Mouse (Mus musculus) urinary bladder, adult 2 months (tissue): ENCODE results near the gene Clec2d. TPM values are rescaled to one million over a fixed set of nuclear protein-coding genes. Genes with fewer than 3 reads are reported as not detected.
"Not testable (repeated sequence)": the region's sequence is repeated elsewhere in the genome, so short reads cannot be mapped to it uniquely, and the experiment has no call there.

Experiments used
- DNase-seq: peaks from one replicate; pipeline ENCODE4 v3.0.0; 2022; ENCODE audit warnings: low spot score
- polyA plus RNA-seq: library from polyadenylated mRNA; depleted of rRNA; stranded (reverse); fragments of >200 nt; gene quantifications from 2 replicates; pipeline ENCODE4 v1.2.3, GENCODE M21; 2012

The Clec2d gene
- polyA plus RNA-seq, 1 experiment: 92.0 TPM

DNA sequence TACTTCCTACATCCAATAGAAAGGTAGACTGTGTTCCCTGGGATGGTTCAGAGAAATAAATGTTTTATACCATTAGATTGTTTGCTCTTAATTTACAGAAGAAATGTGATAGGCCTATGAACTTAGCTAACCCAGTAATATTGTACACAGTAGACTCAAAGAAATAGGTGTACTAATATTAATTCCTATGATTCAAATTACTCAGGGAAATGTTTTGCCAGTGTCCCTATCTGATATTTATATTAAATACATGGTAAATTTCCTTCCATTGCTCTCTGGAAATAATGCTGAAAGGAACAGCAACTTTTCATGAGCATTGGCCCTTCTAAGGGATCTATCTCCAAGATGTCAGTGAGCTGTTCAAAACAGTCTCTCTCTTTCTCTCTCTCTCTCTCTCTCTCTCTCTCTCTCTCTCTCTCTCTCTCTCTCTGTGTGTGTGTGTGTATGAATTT is 6.8 kb downstream of the Clec2d start:
- no peak for DNase-seq

DNA sequence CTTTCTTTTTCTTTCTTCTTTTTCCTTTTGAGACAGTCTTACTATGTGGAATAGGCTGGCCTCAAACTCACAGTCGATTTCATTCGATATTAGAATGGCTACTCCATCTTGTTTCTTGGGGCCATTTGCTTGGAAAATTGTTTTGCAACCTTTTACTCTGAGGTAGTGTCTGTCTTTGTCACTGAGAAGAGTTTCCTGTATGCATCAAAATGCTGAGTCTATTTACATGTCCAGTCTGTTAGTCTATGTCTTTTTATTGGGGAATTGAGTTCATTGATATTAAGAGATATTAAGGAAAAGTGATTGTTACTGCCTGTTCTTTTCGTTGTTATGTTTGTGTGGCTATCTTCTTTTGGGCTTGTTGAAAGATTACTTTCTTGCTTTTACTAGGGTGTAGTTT is 7.4 kb downstream of the Clec2d start:
- not testable (repeated sequence) for DNase-seq

DNA sequence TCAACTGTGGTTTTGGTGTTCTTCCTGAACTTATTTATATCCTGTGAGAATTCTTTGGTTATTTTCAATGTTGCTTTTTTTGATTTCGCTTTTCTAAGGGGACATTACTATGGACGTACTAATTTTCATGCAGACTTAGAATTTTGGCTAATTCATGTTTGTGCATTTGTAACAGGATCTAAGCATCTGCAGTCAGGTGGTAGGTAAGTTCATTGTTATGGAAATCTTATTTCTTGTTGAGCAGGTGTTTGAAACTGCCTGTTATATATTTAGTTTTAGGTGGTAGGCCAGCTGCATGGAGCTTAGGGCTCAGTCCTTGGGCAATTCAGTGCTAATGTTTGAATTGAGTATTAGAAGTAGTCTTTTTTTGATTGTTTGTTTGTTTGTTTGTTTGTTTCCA is 13.0 kb downstream of the Clec2d start:
- DNase-seq: no peak

- not testable (repeated sequence) for DNase-seq
Observed at GRCm38 (mm10) chr6:129200066-129200465, 19.7 kb downstream of the Clec2d start.

- DNase-seq: no peak
Observed at GRCm38 (mm10) chr6:129202306-129202705, 21.9 kb downstream of the Clec2d start.

DNA sequence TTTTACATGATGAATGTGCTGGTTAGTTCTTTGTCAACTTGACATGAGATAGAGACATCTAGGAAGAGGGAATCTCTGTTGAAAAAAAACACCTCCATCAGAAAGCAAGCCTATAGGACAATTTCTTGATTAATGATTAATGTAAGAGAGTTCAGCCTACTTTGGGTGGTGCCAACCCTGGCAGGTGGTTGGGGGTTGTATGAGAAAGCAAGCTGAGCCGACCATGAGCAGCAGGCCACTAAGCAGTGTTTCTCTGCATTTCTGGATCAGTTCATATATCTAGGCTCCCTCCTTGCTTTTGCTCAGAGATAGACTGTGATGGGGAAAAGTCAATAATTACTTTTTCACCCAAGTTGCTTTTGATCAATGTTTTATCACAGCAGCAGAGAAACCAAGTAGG is 23.9 kb downstream of the Clec2d start:
- DNase-seq: no peak

DNA sequence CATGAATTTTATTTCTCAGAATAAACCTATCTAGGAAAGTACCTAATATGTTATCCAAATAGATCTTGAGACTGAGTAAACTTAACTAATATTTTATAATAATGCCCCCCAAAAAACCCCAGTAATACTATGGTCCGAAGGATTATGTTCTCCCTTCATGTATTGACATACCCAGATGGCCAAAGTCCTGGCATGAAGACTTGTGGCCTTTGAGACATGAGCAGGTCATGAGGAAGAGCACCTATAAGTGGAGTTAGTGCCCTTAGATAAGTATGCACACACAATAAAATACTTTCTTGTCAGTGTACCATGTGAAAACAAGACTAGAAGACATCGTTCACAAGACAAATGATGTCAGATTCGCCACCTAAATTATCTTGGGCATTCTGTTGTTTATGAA is 24.4 kb downstream of the Clec2d start:
- no peak for DNase-seq

DNA sequence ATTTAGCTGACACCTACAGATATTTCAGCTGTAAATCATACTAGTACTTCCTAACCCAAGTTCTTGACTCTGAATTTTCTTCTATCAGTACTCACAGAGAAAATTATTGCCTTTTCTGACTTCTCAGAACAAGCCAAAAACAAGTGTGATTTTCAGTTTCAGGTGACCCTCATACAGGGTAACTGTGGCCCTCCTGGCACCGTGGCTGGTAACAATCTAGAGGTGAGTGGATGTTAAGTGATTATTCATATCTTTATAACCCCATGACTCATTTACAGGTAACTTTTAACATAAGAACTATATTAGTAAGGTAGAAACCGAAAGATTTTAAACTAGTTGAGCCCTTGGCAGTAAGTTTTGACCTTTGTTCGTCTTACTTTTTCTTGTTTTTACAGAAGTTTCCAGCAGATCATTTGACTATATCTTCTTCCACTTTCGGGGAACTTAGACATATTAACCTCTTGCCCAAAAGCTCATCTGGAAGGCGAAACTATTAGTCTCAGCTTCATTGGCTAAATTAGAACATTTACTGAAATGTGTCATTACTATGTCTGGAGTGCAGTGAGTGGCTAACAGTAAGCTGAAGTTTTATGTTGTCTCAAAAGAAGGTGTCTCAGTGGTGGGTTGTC is 28.6 kb downstream of the Clec2d start:
- no peak for DNase-seq

GRCm38 (mm10) chr6:129209785-129210446 is 29.5 kb downstream of the Clec2d start:
- no peak for DNase-seq

- DNase-seq: no peak
Observed at GRCm38 (mm10) chr6:129210447-129210790, 30.0 kb downstream of the Clec2d start.

DNA sequence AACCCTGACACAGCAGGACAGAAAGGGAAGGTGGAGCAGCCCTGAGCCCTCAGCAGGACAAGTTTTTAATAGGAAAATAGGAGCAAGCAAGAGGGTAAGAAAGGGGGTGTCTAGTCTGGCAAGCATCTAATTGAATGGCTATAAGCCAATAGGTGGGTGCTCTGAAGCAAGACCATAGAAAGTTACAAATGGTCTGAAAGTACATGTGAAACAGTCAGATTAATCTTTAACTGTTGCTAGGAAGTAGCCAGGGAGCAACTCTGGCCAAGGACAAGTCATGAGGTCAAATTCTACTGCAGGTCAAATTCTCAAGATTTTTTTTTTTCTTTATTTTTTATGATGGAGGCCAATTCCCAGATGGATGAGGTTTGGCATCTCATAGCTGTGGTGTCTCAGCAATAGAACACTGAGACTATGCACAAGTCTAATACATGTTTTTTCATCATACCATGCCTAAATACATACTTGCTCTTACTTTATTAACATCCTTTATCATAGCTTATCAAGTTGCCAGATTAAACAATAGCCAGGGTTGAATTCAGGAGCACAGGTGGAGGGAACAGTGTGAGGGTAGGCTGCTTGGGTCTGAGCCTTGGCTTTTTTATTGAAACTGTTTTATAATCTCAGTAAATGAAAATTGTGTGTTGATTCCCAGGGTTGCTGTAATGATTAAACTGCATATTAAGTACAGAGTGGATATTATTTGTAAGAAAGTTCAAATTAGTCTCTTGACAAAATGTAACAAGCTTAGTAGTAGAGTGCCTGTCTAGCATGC is 32.2 kb downstream of the Clec2d start:
- no peak for DNase-seq

- DNase-seq: no peak
Observed at GRCm38 (mm10) chr6:129213497-129213896, 33.1 kb downstream of the Clec2d start.

GRCm38 (mm10) chr6:129214263-129214662 is 33.8 kb downstream of the Clec2d start:
- no peak for DNase-seq

- DNase-seq: no peak
Observed at GRCm38 (mm10) chr6:129215053-129215452, 34.6 kb downstream of the Clec2d start.

DNA sequence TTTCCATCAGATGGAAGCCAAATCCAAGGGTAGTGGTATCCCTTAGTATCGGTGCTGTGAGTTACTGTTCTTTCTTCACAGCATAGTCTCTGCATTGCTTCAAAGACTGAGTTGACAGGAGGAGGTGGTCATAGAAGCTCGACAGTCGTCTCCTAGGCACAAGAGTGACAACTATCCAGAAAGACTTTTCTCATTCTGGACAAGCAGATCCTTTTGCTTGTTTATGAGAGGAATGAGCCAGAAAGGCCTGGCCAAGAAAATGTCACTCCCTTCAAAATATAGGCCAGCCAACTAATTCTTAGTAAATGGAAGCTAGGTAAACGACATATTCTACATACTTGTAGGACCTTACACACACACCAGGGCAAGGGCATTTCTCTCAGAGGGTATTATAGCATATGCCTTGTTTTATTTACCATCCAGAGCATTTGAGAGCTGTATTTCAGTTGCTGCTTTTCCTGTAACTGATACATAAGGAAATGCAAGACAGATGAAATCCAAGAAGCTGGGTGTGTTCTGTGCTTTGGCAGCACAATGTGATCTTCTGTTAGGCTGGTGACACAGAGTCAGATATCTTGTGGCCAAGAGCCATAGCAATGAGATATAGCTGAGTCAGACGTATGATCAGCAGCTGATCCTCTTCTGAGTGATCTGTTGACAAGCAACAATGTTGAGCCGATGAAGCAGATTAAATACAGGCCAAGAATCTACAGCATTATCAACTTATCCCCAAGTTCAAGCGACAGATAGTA is 35.6 kb downstream of the Clec2d start:
- no peak for DNase-seq

DNA sequence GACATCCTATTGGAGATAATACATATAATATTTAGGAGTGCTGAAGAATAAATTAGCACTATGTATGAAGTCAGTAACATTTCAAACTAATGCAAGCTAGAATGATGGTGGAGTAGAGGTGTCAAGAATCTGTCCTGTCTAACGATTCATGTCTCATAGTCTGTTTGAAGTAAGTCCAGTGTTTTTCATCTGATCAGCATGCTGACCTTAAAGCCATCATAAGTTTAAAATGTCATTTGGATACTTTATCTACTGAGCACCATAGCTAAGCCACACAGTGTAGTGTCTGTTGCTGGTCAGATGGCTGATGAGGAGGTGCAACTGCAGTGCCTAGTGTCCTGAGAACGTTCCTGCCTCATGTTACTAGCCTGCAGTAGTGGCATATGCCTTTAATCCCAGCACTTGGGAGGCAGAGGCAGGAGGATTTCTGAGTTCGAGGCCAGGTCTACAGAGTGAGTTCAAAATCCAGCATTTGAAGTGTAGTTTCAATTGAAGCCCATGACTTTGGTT is 36.4 kb downstream of the Clec2d start:
- DNase-seq: no peak

- DNase-seq: no peak
Observed at GRCm38 (mm10) chr6:129218191-129218696, 37.8 kb downstream of the Clec2d start.

DNA sequence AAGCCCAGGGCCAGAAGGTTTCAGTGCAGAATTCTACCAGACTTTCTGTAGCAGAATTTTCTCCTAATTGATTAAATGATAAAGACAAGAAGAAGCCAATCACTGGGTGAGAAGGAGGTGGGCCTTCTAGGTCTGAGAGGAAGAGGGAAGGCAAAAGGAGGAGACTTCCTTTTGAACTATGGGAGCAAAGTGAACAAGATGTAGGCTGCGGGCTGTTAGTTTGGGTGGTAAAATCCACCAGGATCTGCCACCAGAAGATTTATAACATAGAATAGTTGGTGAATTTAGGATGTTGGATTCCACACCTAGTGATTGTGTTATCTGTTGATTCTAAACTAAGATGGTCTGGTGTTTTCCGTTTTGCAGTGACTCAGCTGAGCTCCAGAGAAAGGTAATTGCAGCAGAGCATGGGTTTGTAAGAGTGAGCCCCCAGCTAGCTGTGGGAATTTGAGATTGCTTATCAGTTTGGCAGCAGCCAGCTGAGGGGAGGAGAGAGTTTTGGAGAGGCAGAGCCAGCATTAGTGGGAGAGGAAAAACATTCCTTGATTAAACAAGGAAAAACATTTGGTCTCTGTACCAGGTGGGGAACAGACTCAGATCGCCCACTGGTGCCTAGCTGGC is 39.6 kb downstream of the Clec2d start:
- DNase-seq: no peak

GRCm38 (mm10) chr6:129221053-129221452 is 40.6 kb downstream of the Clec2d start:
- DNase-seq: no peak

- no peak for DNase-seq
Observed at GRCm38 (mm10) chr6:129222188-129222800, 41.9 kb downstream of the Clec2d start.

- DNase-seq: no peak
Observed at GRCm38 (mm10) chr6:129223611-129224010, 43.2 kb downstream of the Clec2d start.
